12 mouse cellular contexts compared by ENCODE assay signal in the genomic region with DNA sequence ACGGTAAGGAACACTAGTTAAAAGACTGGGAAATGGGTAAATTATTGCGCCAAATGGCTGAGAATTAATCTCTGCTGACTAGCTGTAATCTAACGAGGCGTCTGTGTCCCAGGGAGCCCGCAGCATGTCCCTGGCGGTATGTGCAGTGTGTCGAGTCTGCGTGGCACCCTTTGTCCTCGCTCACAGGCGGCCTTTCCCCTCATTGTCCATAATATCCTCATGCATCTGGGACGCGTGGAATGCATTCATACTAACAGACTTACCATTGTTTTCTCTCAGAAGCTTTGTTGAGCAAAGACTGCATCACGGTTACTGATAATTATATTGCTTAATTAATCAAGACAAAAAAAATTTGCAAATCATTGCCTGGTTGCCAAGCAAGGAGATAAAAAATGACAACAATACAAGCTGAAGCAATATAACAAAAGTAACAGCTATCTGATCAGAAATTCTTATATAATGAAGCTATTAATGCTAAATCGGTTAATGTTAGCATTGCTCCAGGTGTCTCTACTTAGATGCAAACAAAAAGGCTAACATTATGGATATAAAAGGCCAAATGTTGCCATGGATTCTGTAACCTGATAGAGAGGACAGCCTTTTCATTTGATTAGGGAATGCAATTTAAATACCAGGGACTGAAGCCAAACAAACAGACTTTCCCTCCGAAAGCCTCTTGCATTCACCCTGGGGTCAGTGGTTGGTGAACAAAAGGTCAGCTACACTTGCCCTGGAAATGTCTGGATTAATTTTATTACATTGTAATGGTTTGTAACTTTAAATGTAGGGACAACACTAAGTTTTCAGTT.
DNase-seq lines count a peak whose midpoint lies in the region; ATAC-seq lines count a peak whose summit lies in the region.
"Had no signal": no experiment of that assay in that cellular context is flagged by ENCODE, and none has a peak within 500 bp of the region (broad histone marks: within the 10 kb centered on the region; RNA-seq: fewer than 3 reads in every experiment).

No protein-coding gene starts in this region.

- H3K4me1 ChIP-seq in forebrain, embryonic 15.5 days = peaks cover 38% of the 10 kb centered on the region
- peaks cover 19% of the 10 kb centered on the region for H3K4me1 ChIP-seq in midbrain, embryonic 11.5 days (ENCODE audit: control insufficient read depth, insufficient read depth, low read length)
- H3K4me1 ChIP-seq: heart, embryonic 15.5 days; limb, embryonic 12.5 days had no signal

- H3K27ac ChIP-seq in forebrain, embryonic 15.5 days (replicated peaks) = peak overlapping the region; percentile 91
- peak overlapping the region; percentile 45 for H3K27ac ChIP-seq in midbrain, embryonic 11.5 days (ENCODE audit: low read depth, low read length)
- H3K27ac ChIP-seq: heart, embryonic 15.5 days; limb, embryonic 12.5 days had no signal

- peak; percentile 91 for ATAC-seq in forebrain, embryonic 15.5 days (replicated peaks)
- peak; percentile 92 for ATAC-seq in midbrain, embryonic 11.5 days (ENCODE audit: low FRiP score)

- peak overlapping the region; percentile 31 for H3K4me2 ChIP-seq in forebrain, embryonic 15.5 days (replicated peaks)
- no peak overlapping the region for H3K4me2 ChIP-seq in midbrain, embryonic 11.5 days
- H3K4me2 ChIP-seq: heart, embryonic 15.5 days; limb, embryonic 12.5 days had no signal

- WGBS in forebrain, embryonic 15.5 days = 1% methylated on average over 15 of the region's 15 CpGs
- WGBS in midbrain, embryonic 11.5 days = 9% methylated on average over 15 of the region's 15 CpGs

- H3K4me3 ChIP-seq in forebrain, embryonic 15.5 days = no peak overlapping the region
- no peak overlapping the region for H3K4me3 ChIP-seq in midbrain, embryonic 11.5 days (ENCODE audit: low read depth, low read length)
- H3K4me3 ChIP-seq: heart, embryonic 15.5 days; limb, embryonic 12.5 days had no signal

- H3K9me3 ChIP-seq in forebrain, embryonic 15.5 days = no peaks in the 10 kb centered on the region
- H3K9me3 ChIP-seq in midbrain, embryonic 11.5 days (ENCODE audit: control insufficient read depth, low read length) = no peaks in the 10 kb centered on the region
- H3K9me3 ChIP-seq: heart, embryonic 15.5 days; limb, embryonic 12.5 days had no signal

- peak overlapping the region; percentile 19; the same call in 1 of the 2 replicates for H3K9ac ChIP-seq in forebrain, embryonic 15.5 days (replicated peaks)
- peak overlapping the region; percentile 37; the same call in 1 of the 2 replicates for H3K9ac ChIP-seq in midbrain, embryonic 11.5 days (ENCODE audit: low read length)
- H3K9ac ChIP-seq: heart, embryonic 15.5 days; limb, embryonic 12.5 days had no signal

- DNase-seq in MN1 (ENCODE audit: low spot score) = peak; percentile 38
- peak; percentile 14 for DNase-seq in adipocyte (ENCODE audit: low spot score)
- peak; percentile 92 for DNase-seq in midbrain, embryonic 11.5 days (ENCODE audit: low spot score, missing footprints)
- DNase-seq in urinary bladder, postnatal 36 days (ENCODE audit: low spot score in 2 of 2) = no peak
- DNase-seq in cerebellum, postnatal 4 days (ENCODE audit: low spot score in 2 of 2) = no peak
- DNase-seq in lung, adult 18-20 months = no peak
- no peak for DNase-seq in lung, postnatal 25 days (ENCODE audit: low spot score)
- DNase-seq: cerebellum, adult 11 months; lung, postnatal 36 days had no signal

- H3K36me3 ChIP-seq in forebrain, embryonic 15.5 days = no peaks in the 10 kb centered on the region
- no peaks in the 10 kb centered on the region for H3K36me3 ChIP-seq in midbrain, embryonic 11.5 days (ENCODE audit: control insufficient read depth, insufficient read depth, low read length)
- H3K36me3 ChIP-seq: limb, embryonic 12.5 days had no signal

- no peaks in the 10 kb centered on the region for H3K27me3 ChIP-seq in forebrain, embryonic 15.5 days
- 0 out of 2 replicates have a peak, but pooled peaks cover 2% of the 10 kb centered on the region for H3K27me3 ChIP-seq in midbrain, embryonic 11.5 days (ENCODE audit: control insufficient read depth, insufficient read depth, low read length)
- H3K27me3 ChIP-seq: heart, embryonic 15.5 days; limb, embryonic 12.5 days had no signal

Comparison
In these comparisons a context has a peak if more than half of its experiments do, and no peak if none do; other contexts are left out.
1. DNase-seq: peak in MN1 (single experiment), adipocyte (single experiment) and midbrain, embryonic 11.5 days (single experiment); none in urinary bladder, postnatal 36 days (0 of 2), cerebellum, postnatal 4 days (0 of 2), lung, adult 18-20 months (0 of 2) and lung, postnatal 25 days (single experiment).